Mouse (Mus musculus) cerebellum, adult 2 months (tissue): ENCODE measurements around the gene Nme3. TPM values are rescaled to one million over a fixed set of nuclear protein-coding genes. Genes with fewer than 3 reads are reported as not detected.
A peak's percentile ranks its signal among the peaks of the same experiment; 100 is the strongest.

Source experiments
- DNase-seq, 2 experiments: peaks; one replicate each; pipeline ENCODE4 v3.0.0; 2021
- H3K27ac ChIP-seq: fragments of 200-500 bp; 2 replicates; pipeline ENCODE4 v1.5.1; 2012; ENCODE audit warnings: low read length, control low read depth, inconsistent platforms; ENCODE audit not compliant: insufficient read depth
- H3K27me3 ChIP-seq: fragments of 200-500 bp; 2 replicates; pipeline ENCODE4 v1.6.1; 2012; ENCODE audit warnings: inconsistent platforms, mild to moderate bottlenecking, low read length, moderate library complexity; ENCODE audit not compliant: control insufficient read depth, insufficient read depth
- H3K4me1 ChIP-seq: fragments of 200-500 bp; 2 replicates; pipeline ENCODE4 v1.6.1; 2011; ENCODE audit warnings: low read length; ENCODE audit not compliant: control insufficient read depth, insufficient read depth
- H3K4me3 ChIP-seq: fragments of 200-500 bp; replicated peaks from 2 replicates; pipeline ENCODE3; 2011; ENCODE audit warnings: mild to moderate bottlenecking, low read depth, low read length, control low read depth; ENCODE audit not compliant: insufficient read depth
- CTCF ChIP-seq: fragments of 200-500 bp; IDR thresholded peaks from 2 replicates; pipeline ENCODE4 v1.5.1; 2011; ENCODE audit warnings: low read depth, mild to moderate bottlenecking, control low read depth, low read length, moderate library complexity, borderline replicate concordance; ENCODE audit not compliant: insufficient read depth
- POLR2A ChIP-seq: fragments of 200-500 bp; IDR thresholded peaks from 2 replicates; pipeline ENCODE4 v1.6.1; 2011; ENCODE audit warnings: low read length, control low read depth, borderline replicate concordance; ENCODE audit not compliant: insufficient read depth
- WGBS: fragments of 180-500 bp; shearing (Covaris S2); methylation state at CpG from one replicate; pipeline ENCODE4 v1.1.7; 2018; 5-methylcytosine and 5-hydroxymethylcytosine counted together
- polyA plus RNA-seq: library from polyadenylated mRNA; depleted of rRNA; stranded (reverse); fragments of >200 nt; gene quantifications from 2 replicates; pipeline ENCODE4 v1.2.3, GENCODE M21; 2012

Nme3 gene
- polyA plus RNA-seq, 1 experiment = 99.0 TPM

DNA sequence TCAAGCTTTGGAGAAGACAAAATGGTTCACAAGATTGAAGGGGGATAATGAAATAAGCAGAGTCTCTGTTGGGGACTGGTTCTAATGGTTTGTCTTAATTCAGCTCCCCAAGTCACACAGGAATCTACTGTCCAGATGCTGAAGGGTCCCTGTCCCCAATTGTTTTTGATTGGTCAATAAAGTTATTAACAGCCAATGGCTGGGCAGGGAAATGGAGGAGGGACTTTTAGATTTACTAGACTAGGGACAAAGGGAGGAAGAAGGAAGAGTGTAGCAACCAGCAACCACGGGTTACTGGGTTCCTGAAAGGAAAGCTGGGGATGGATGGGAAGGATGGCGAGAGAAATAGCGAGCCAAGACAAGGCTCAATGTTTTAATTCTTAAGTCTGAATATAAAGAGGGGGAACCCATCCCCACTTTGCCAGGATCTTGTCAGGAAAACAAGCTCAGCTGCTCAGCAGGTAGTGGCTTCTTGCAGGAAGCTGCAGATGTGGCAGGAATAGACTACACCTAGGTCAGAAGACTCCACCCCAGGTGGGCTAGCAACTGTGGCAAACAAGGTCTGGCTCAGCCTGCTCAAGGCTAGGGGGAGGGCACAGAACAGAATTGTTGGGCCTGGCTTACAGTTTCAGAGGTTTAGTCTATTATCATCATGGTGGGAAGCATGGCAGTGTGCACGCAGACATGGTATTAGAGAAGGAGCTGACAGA, 22.4 kb upstream of the Nme3 start:
- no peak overlapping the region for H3K4me3 ChIP-seq
- TF ChIP-seq POLR2A = no peak
- TF ChIP-seq CTCF = no peak
- no peaks in the 10 kb centered on the region for H3K4me1 ChIP-seq
- H3K27me3 ChIP-seq = no peaks in the 10 kb centered on the region
- WGBS = 49% methylated on average over 4 of the region's 4 CpGs
- no peak for DNase-seq
- H3K27ac ChIP-seq = no peak overlapping the region

DNA sequence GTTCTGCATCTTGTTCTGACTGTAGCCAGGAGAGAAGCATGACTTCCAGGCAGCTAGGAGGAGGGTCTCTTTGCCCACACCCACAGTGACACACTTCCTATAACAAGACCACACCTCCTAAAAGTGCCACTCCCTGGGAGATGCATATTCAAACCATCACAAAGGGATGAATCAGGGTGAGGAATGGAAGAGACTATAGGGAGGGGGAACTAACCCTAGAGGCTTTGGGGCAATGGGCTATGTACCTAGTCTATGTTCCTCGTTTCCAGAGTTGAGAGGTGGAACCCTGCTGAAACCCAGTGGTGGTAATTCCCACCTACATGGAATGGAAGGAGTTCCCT, 21.9 kb upstream of the Nme3 start:
- WGBS = 17% methylated on average over 1 of the region's 1 CpGs
- TF ChIP-seq POLR2A (no peak), CTCF (no peak)
- no peak for DNase-seq
- no peak overlapping the region for H3K4me3 ChIP-seq
- H3K4me1 ChIP-seq = no peaks in the 10 kb centered on the region
- H3K27ac ChIP-seq = no peak overlapping the region
- H3K27me3 ChIP-seq = no peaks in the 10 kb centered on the region

- DNase-seq = no peak
- WGBS = 71% methylated on average over 8 of the region's 8 CpGs
- TF ChIP-seq CTCF = no peak
- no peaks in the 10 kb centered on the region for H3K27me3 ChIP-seq
- H3K4me3 ChIP-seq = no peak overlapping the region
- H3K4me1 ChIP-seq = no peaks in the 10 kb centered on the region
- no peak overlapping the region for H3K27ac ChIP-seq
Observed at GRCm38 (mm10) chr17:24874989-24875388, 21.3 kb upstream of the Nme3 start.

DNA sequence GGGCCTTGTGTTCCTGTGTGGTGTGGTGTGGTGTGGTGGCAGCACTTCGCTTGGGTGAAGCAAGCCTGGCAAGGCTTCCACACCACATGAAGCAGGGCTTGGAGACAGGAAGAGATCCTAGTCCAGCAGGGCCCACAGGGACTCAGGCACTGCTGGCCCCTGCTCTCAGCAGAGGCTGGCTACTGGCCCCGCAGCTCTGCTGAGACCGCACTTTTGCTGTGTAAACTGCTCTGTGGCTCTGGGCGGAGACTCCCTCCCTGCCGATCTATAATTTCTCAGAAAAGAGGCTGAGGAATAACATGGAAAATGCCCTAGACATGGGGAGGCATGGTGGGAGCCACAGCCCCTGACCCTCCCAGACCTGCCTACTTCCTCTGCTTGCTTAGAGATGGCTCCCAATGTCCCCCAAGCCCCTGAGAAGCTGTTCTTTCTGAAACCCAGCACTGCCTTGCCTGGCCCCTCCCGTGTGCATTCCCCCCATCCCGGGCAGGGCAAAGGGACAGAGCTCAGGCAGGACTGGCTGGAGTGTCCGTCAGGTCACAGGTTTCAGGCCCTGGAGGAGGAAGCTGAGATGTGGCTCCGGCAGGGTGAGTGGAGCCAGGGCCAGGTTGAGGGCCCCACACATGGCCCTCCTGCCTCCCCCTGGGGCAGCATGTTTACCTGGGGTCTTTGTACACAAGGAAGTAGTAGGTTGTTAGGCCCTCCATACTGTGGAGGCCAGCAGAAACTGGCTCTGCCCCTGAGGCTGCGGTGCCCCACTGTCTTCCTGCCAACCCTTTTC, 18.8 kb upstream of the Nme3 start:
- TF ChIP-seq CTCF (no peak), POLR2A (no peak)
- Histone ChIP-seq H3K27ac (no peak overlapping the region), H3K27me3 (no peaks in the 10 kb centered on the region), H3K4me1 (no peaks in the 10 kb centered on the region), H3K4me3 (no peak overlapping the region)
- WGBS = 62% methylated on average over 10 of the region's 10 CpGs
- DNase-seq = no peak

DNA sequence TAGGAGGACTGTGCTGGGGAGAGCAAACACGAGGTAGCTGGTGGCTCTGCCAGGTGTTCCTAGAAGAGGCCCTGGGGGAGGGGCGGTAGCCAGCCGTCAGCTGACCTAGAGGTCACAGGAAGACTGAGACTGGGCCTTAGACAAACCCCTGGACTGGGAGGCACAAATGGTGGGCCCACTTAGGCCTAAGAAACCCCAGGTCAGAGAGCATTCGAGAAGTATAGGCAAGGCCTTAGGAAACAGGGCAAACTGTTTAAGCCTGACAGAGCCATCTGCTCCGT, 18.2 kb upstream of the Nme3 start:
- no peaks in the 10 kb centered on the region for H3K4me1 ChIP-seq
- no peak overlapping the region for H3K4me3 ChIP-seq
- 45% methylated on average over 5 of the region's 5 CpGs for WGBS
- H3K27ac ChIP-seq = no peak overlapping the region
- DNase-seq = no peak
- H3K27me3 ChIP-seq = no peaks in the 10 kb centered on the region
- TF ChIP-seq CTCF = no peak
- no peak for TF ChIP-seq POLR2A

DNA sequence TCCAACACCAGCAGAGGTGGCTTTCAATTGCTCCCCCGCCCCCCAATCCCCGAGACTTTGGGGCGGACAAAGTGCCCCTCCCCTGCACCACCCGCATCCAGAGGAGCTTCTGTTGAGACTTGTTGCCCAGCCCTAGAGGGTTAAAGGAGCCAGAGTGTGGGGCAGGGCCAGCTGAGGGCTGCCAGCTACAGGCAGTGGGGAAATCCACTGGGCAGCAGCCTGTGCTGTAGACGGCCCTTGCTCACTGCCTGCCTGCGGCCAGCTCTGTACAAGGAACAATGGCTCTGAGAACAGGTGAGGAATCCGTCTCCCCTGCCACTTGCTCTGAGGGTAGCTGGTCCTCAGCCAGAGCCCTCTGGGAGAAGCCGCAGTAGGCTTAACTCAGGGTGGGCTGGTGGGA, 17.8 kb upstream of the Nme3 start:
- 56% methylated on average over 8 of the region's 8 CpGs for WGBS
- H3K4me1 ChIP-seq = no peaks in the 10 kb centered on the region
- H3K27ac ChIP-seq = no peak overlapping the region
- DNase-seq = no peak
- no peaks in the 10 kb centered on the region for H3K27me3 ChIP-seq
- H3K4me3 ChIP-seq = no peak overlapping the region
- TF ChIP-seq CTCF = no peak
- TF ChIP-seq POLR2A = no peak

- TF ChIP-seq POLR2A = no peak
- TF ChIP-seq CTCF = peak; percentile 50
- peaks cover 5% of the 10 kb centered on the region for H3K4me1 ChIP-seq
- 37% methylated on average over 7 of the region's 7 CpGs for WGBS
- DNase-seq = no peak
- H3K4me3 ChIP-seq = no peak overlapping the region
- H3K27me3 ChIP-seq = no peaks in the 10 kb centered on the region
- no peak overlapping the region for H3K27ac ChIP-seq
Observed at GRCm38 (mm10) chr17:24881738-24882440, 14.4 kb upstream of the Nme3 start.

DNA sequence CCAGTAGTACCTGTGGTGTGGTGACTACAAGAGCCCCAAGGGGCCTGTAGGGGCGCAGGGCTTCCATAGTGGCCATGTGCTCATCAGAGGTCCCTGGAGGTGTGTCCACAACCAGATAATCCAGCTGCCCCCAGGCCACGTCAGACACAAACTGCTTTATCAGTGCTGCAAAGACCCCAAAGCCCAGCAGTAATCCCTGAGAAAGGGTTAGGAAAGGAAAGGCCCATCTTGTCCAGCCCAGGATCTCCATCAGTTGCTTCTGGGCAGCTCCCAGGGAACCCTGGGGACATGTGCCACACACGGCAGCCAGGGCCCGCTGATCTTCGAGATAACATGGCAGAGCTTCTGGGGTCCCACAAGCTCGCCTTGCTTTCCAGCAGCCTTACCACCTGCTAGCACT, 11.9 kb upstream of the Nme3 start:
- Histone ChIP-seq H3K27me3 (no peaks in the 10 kb centered on the region), H3K4me3 (no peak overlapping the region), H3K27ac (no peak overlapping the region), H3K4me1 (peaks cover 14% of the 10 kb centered on the region)
- WGBS = 82% methylated on average over 6 of the region's 6 CpGs
- DNase-seq = no peak
- TF ChIP-seq CTCF = no peak
- TF ChIP-seq POLR2A = no peak
